Mouse (Mus musculus) myocyte (in vitro differentiated cells): ENCODE results near the gene Metrnl.

Experiments
- CEBPB ChIP-seq: IDR thresholded peaks from 2 replicates; pipeline ENCODE4 v1.6.1; 2011; ENCODE audit warnings: mild to moderate bottlenecking, moderate library complexity; ENCODE audit not compliant: poor library complexity, insufficient read depth, severe bottlenecking
- E2F4 ChIP-seq: IDR thresholded peaks from one replicate; pipeline ENCODE4 v1.6.1; 2011; ENCODE audit warnings: mild to moderate bottlenecking, control low read depth, moderate library complexity; ENCODE audit not compliant: insufficient read depth
- MAX ChIP-seq: IDR thresholded peaks from one replicate; pipeline ENCODE4 v1.6.1; 2011; ENCODE audit warnings: low read depth, mild to moderate bottlenecking, control low read depth
- MYOD1 ChIP-seq, 3 experiments: IDR thresholded peaks; one replicate each; pipeline ENCODE4 v1.6.1; 2011; ENCODE audit warnings: control low read depth in 2 of 3, low read depth in 2 of 3, mild to moderate bottlenecking in 2 of 3, moderate library complexity in 1 of 3; ENCODE audit not compliant: insufficient read length in 2 of 3, control insufficient read depth in 1 of 3
- MYOG ChIP-seq, 3 experiments: IDR thresholded peaks; one replicate each; pipeline ENCODE4 v1.6.1; 2011; ENCODE audit warnings: control low read depth in 2 of 3, low read depth in 2 of 3, mild to moderate bottlenecking in 2 of 3; ENCODE audit not compliant: insufficient read length in 2 of 3, control insufficient read depth in 1 of 3, insufficient read depth in 1 of 3
- POLR2A ChIP-seq: IDR thresholded peaks from one replicate; pipeline ENCODE4 v1.6.1; 2011; ENCODE audit warnings: low read depth, mild to moderate bottlenecking, control low read depth, moderate library complexity; ENCODE audit not compliant: insufficient read length
- POLR2AphosphoS2 ChIP-seq: IDR thresholded peaks from one replicate; pipeline ENCODE4 v1.6.1; 2011; ENCODE audit warnings: low read depth, control low read depth; ENCODE audit not compliant: insufficient read length
- REST ChIP-seq: IDR thresholded peaks from one replicate; pipeline ENCODE4 v1.6.1; 2011; ENCODE audit warnings: mild to moderate bottlenecking, control low read depth, moderate library complexity; ENCODE audit not compliant: insufficient read depth, insufficient read length
- SRF ChIP-seq: IDR thresholded peaks from one replicate; pipeline ENCODE4 v1.6.1; 2011; ENCODE audit warnings: low read depth; ENCODE audit not compliant: control insufficient read depth, insufficient read length
- TCF12 ChIP-seq: IDR thresholded peaks from one replicate; pipeline ENCODE4 v1.6.1; 2011; ENCODE audit warnings: mild to moderate bottlenecking, control low read depth; ENCODE audit not compliant: poor library complexity, insufficient read depth, severe bottlenecking
- USF1 ChIP-seq: IDR thresholded peaks from one replicate; pipeline ENCODE4 v1.6.1; 2011; ENCODE audit warnings: low read depth, mild to moderate bottlenecking, control low read depth, moderate library complexity

- TF ChIP-seq MYOD1 (IDR thresholded peaks at IDR 0.05; ENCODE audit: control insufficient read depth in 1 of 3, insufficient read length in 2 of 3, low read depth in 2 of 3): no peak
- TF ChIP-seq E2F4: no peak
- no peak for TF ChIP-seq POLR2AphosphoS2
- no peak for TF ChIP-seq POLR2A
- TF ChIP-seq USF1: no peak
- no peak for TF ChIP-seq MAX
- TF ChIP-seq SRF: no peak
- no peak for TF ChIP-seq TCF12
- no peak for TF ChIP-seq CEBPB
- no peak for TF ChIP-seq REST
- TF ChIP-seq MYOG (IDR thresholded peaks at IDR 0.05; ENCODE audit: control insufficient read depth in 1 of 3, insufficient read depth in 1 of 3, insufficient read length in 2 of 3, low read depth in 2 of 3): no peak
Measured at GRCm38 (mm10) chr11:121703619-121704215, 2.4 kb downstream of the Metrnl start.
